Mouse (Mus musculus): ENCODE data around the gene Tmigd3.
"Not testable (repeated sequence)": the region's sequence is repeated elsewhere in the genome, so short reads cannot be mapped to it uniquely, and the experiment has no call there.

The Tmigd3 gene

GRCm38 (mm10) chr3:105901468-105901867 lies 30.8 kb downstream of the Tmigd3 start:
- DNase-seq (ENCODE audit: low spot score in 2 of 2): no peak

- no peak for DNase-seq (ENCODE audit: low spot score in 2 of 2)
Measured at GRCm38 (mm10) chr3:105904213-105904612, 33.5 kb downstream of the Tmigd3 start.

- no peak for DNase-seq (ENCODE audit: low spot score in 2 of 2)
Measured at GRCm38 (mm10) chr3:105904721-105905120, 34.0 kb downstream of the Tmigd3 start.

GRCm38 (mm10) chr3:105907956-105908655 lies 37.4 kb downstream of the Tmigd3 start:
- DNase-seq (ENCODE audit: low spot score in 2 of 2): no peak

- no peak for DNase-seq (ENCODE audit: low spot score in 2 of 2)
Measured at GRCm38 (mm10) chr3:105908976-105909375, 38.3 kb downstream of the Tmigd3 start.

GRCm38 (mm10) chr3:105910519-105911190 lies 40.0 kb downstream of the Tmigd3 start:
- DNase-seq (ENCODE audit: low spot score in 2 of 2): no peak

- no peak for DNase-seq (ENCODE audit: low spot score in 2 of 2)
Measured at GRCm38 (mm10) chr3:105912097-105912880, 41.6 kb downstream of the Tmigd3 start.

GRCm38 (mm10) chr3:105913839-105914681 lies 43.4 kb downstream of the Tmigd3 start:
- no peak for DNase-seq (ENCODE audit: low spot score in 2 of 2)

- no peak for DNase-seq (ENCODE audit: low spot score in 2 of 2)
Measured at GRCm38 (mm10) chr3:105915281-105915680, 44.6 kb downstream of the Tmigd3 start.

GRCm38 (mm10) chr3:105916455-105916854 lies 45.8 kb downstream of the Tmigd3 start:
- DNase-seq (ENCODE audit: low spot score in 2 of 2): not testable (repeated sequence)

- no peak for DNase-seq (ENCODE audit: low spot score in 2 of 2)
Measured at GRCm38 (mm10) chr3:105917656-105918354, 47.1 kb downstream of the Tmigd3 start.

- DNase-seq (ENCODE audit: low spot score in 2 of 2): no peak
Measured at GRCm38 (mm10) chr3:105918355-105918745, 47.6 kb downstream of the Tmigd3 start.

- DNase-seq (ENCODE audit: low spot score in 2 of 2): not testable (repeated sequence)
Measured at GRCm38 (mm10) chr3:105920743-105921142, 50.0 kb downstream of the Tmigd3 start.

- DNase-seq (ENCODE audit: low spot score in 2 of 2): no peak
Measured at GRCm38 (mm10) chr3:105921959-105922358, 51.3 kb downstream of the Tmigd3 start.

GRCm38 (mm10) chr3:105924616-105925015 lies 53.9 kb downstream of the Tmigd3 start:
- DNase-seq (ENCODE audit: low spot score in 2 of 2): no peak

GRCm38 (mm10) chr3:105927561-105928194 lies 57.0 kb downstream of the Tmigd3 start:
- DNase-seq (ENCODE audit: low spot score in 2 of 2): no peak

GRCm38 (mm10) chr3:105928195-105928569 lies 57.5 kb downstream of the Tmigd3 start:
- no peak for DNase-seq (ENCODE audit: low spot score in 2 of 2)

GRCm38 (mm10) chr3:105928781-105929180 lies 58.1 kb downstream of the Tmigd3 start:
- no peak for DNase-seq (ENCODE audit: low spot score in 2 of 2)

- DNase-seq (ENCODE audit: low spot score in 2 of 2): no peak
Measured at GRCm38 (mm10) chr3:105929821-105930220, 59.1 kb downstream of the Tmigd3 start.

- DNase-seq (ENCODE audit: low spot score in 2 of 2): no peak
Measured at GRCm38 (mm10) chr3:105931095-105931494, 60.4 kb downstream of the Tmigd3 start.

All from right cerebral cortex, adult 2 months (tissue).